Mouse (Mus musculus): Measurements from ENCODE around the gene Ano10.
A peak's percentile ranks its signal among the peaks of the same experiment; 100 is the strongest.

The Ano10 gene

GRCm38 (mm10) chr9:122294242-122294881 lies at the start of gene Ano10:
Gene Ano10, minus strand, starts transcription at chr9:122294423.
- peak; percentile 97 for DNase-seq

DNA sequence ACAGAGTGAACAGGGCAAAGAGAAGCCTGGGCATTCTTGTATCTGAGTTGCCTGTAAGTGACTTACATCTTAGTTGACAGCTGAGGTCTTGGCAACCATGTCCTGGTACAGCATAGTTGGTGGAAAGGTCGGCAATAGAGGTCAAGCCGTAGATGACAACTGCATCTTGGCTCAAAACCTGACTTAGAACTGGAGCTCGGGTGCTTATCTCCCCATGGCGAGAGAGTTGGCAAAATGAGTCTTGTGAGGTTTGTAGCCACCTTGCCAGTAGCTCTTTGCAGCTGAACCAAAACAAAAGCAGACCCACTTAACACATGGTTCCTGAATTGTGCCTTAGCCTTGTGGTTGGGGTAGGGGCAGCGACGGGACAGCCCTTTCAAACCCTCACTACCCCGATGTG lies 49.2 kb upstream of the Ano10 start:
- no peak for DNase-seq

DNA sequence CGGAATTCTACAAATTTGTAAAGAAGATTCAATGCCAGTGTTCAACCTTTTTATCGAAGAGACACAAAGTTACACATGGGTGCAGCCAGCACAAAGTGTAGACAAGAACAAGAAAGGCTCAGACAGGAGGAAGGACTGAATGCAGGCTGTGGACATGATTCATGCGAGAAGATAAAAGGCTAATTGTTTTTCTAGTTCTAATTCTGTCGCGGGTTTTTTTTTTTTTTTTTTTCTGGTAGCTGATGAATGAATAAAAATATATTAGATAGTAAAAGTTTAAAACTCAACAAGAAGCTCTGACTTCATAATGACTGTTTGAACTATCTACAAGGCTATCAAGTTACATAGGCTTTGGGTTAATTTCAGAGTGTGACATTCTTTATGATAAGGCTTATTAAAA lies 45.7 kb upstream of the Ano10 start:
- DNase-seq, result no peak

GRCm38 (mm10) chr9:122337510-122337931 lies 43.3 kb upstream of the Ano10 start:
- no peak for DNase-seq

GRCm38 (mm10) chr9:122336677-122337076 lies 42.5 kb upstream of the Ano10 start:
- no peak for DNase-seq

DNA sequence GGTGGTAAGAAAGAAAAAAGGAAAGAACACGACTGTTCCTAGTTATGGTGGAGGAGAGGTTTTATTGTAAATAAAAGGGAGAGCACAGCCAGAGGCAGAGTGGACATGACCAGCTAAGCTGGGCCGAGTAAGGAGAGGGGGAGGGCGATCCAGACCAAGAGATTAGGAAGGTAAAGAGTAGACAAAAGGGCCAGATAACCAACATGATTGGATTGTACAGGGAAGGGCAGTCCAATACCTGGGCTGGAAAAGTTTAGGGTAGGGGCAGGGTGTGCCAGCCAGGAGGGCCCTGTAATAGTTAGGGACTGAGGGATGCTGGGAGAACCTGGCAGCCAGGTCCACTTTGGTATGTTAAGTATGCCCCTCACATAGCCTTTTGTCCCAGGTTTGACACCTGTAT lies 34.0 kb upstream of the Ano10 start:
- no peak for DNase-seq

- DNase-seq, result no peak
These were observed 31.8 kb upstream of the Ano10 start for GRCm38 (mm10) chr9:122325996-122326395.

DNA sequence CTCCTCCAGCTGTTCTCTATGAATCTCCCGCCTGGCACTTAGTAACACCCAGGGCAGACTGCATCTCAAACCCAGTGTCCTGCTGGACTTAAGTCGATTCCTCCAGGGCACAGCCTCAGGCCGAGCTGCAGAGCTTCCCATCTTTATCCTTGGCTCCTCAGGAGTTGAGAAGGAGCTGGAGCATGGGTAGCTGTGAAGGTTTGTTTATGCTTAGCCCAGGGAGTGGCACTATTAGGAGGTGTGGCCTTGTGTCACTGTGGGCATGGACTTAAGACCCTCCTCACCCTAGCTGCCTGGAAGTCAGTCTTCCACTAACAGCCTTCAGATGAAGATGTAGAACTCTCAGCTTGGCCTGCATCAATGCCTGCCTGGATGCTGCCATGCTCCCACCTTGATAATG lies 28.1 kb upstream of the Ano10 start:
- no peak for DNase-seq

- DNase-seq, result no peak
These were observed 26.4 kb upstream of the Ano10 start for GRCm38 (mm10) chr9:122320626-122321025.

DNA sequence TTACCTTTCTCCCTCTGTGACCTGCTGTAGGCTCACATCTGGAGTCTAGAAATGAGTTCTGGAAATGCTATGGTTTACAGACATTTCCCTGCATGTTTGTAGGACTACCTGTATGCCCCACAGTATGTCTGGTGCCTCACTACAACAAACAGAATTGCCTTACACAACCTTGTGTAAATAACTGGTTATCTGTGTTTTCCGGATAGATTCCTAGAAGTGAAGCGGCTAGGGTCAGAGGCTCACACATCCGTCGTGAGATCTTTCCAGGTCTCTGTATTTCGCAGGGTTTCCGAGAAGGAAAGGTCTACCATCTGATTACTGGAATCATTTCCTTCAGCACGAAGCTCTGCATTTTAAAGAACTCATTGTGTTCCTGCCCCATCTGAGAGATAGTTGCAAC lies 22.3 kb upstream of the Ano10 start:
- no peak for DNase-seq

DNA sequence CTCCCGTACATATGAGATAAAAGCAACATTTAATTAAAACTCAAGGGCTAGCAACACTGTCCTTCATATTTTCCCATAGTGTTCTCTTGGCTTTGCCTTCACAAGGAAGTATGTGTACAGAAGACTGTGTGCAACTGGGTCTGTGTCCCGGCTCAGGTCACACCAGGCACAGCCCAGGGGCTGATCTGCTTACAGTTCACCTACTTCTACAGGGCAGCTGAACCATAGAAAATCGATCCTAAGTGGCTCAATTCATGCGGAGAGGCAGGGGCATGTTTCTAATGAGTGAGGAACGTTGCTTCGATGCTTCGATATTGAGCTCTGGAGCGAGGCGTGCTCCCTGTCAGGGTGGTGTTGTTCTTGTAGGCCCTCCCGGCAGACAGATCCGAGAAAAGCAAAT lies 21.3 kb upstream of the Ano10 start:
- DNase-seq, result no peak

DNA sequence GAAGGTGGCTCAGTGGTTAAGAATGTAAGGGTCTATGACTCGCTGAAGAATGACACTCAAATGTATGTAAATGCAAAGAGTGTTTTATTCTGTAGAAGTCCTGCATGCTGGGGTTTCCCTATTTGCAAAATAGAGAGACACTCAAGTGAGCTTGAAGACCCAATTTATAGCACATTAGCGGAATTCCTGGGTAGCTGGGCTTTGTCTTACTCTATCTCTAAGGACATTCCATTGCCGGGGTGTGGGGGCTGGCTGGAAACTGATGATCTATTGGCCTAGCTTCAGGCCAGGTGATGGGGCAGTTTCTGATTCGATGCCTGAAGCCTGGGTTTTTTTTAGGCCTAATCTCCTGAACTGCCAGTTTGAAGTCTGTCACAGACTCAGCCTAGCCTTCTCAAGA lies 20.7 kb upstream of the Ano10 start:
- DNase-seq, result no peak

DNA sequence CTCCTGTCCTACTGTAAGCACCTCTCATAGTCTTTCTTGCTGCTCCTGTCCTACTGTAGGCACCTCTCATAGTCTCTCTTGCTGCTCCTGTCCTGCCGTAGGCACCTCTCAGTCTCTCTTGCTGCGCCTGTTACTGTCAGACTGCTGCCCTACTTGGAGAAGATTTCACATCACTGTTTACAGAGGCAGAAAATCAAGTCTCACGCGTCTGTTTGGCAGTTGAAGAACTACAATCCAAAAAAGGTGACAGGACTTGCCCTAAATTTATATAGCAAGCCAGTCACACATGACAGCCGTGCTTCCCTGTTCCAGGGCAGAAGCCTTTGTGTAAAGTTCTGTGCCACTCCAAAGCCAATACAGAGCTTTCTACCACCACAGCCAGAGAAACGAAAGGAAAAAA lies 20.2 kb upstream of the Ano10 start:
- no peak for DNase-seq

GRCm38 (mm10) chr9:122313128-122313527 lies 18.9 kb upstream of the Ano10 start:
- peak; percentile 23 for DNase-seq

DNA sequence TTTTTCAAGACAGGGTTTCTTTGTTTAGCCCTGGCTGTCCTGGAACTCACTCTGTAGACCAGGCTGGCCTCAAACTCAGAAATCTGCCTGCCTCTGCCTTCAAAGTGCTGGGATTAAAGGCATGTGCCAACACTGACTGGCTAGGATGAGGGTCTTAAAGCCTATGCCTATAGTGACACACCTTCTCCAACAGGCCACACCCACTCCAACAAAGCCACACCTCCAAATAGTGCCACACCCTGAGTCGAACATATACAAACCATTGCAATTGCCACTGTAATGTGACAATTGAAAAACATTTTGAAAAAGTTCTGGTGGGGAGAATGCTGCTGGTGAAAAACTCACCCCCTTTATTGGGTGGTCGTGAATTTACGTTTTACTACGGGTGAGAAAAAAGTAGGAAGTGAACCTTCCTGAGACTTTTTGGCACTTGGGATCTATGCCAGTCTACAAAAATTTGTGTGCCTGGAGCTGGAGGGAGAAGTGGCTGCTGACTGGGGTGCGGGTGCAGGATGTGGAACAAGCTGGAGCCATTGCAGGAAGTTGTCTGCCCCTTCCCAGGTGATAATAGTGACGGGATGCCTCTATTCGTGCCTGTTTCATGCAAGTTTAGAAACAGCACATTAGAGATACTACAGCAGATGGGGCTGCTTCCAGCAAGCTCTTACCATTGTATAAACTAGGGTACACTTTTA lies 18.2 kb upstream of the Ano10 start:
- DNase-seq, result no peak

GRCm38 (mm10) chr9:122311051-122311760 lies 17.0 kb upstream of the Ano10 start:
- no peak for DNase-seq

GRCm38 (mm10) chr9:122310613-122311049 lies 16.4 kb upstream of the Ano10 start:
- DNase-seq, result peak; percentile 85

GRCm38 (mm10) chr9:122309013-122309980 lies 15.1 kb upstream of the Ano10 start:
- DNase-seq, result peak; percentile 50

GRCm38 (mm10) chr9:122305302-122305701 lies 11.1 kb upstream of the Ano10 start:
- no peak for DNase-seq

DNA sequence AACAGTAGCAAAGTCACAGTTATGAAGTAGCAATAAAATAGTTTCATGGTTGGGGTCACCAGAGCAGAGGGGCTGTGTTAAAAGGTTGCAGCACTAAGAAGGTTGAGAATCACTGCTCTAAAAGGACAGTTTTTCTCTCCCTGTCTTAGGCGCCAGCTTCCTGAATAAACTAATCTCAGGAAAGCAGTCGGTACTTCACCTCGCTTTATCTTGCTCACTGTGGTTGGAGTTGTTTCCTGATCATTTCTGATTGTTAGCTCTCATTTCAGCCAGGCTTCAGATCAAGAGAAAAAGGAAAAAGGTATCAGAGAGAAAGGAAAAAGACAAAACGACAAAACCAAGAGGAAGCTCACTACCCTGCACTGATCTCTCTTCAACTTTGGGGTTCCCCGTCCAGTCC lies 1.9 kb upstream of the Ano10 start:
- DNase-seq, result no peak

- DNase-seq, result no peak
These were observed 1.2 kb upstream of the Ano10 start for GRCm38 (mm10) chr9:122295396-122295795.

DNA sequence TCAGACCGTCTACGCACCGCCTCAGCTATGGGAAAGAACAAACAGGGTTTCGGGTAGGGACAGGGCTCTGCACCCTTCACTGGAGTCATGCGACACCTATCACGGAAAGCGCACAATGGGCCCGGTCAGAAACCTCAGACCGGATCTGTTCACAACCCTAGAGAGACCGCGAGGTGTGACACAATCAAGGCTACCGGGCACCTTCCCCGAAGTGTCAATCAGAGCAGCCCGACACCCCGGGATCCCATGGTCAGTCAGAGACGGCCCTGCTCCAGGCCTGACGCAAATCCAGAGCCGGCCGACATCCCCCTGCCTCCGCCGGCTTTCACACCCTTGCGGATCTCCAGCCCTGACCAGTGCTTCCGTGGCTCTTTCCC lies 370 bp downstream of the Ano10 start:
- no peak for DNase-seq

- DNase-seq, result no peak
These were observed 4.0 kb downstream of the Ano10 start for GRCm38 (mm10) chr9:122290192-122290591.

Measured in liver (tissue).